Mouse (Mus musculus) small intestine, adult 2 months (tissue): ENCODE measurements around the gene Fam185a.

Experiments
- CTCF ChIP-seq: fragments of 200-500 bp; IDR thresholded peaks from 2 replicates; pipeline ENCODE4 v1.5.1; 2012; ENCODE audit warnings: low read depth, mild to moderate bottlenecking, control low read depth, inconsistent platforms, low read length, moderate library complexity, mixed read lengths; ENCODE audit not compliant: insufficient replicate concordance, insufficient read length; ENCODE audit errors: extremely low read depth
- POLR2A ChIP-seq: fragments of 200-500 bp; IDR thresholded peaks from 2 replicates; pipeline ENCODE4 v1.6.1; 2012; ENCODE audit warnings: low read depth, mild to moderate bottlenecking, control low read depth, inconsistent platforms, low read length, moderate library complexity

- TF ChIP-seq CTCF (no peak), POLR2A (no peak)
Observed at GRCm38 (mm10) chr5:21384252-21384960, 40.4 kb upstream of the Fam185a start.
